Mouse (Mus musculus): ENCODE results near the gene AI661453. TPM values are rescaled to one million over a fixed set of nuclear protein-coding genes. Genes with fewer than 3 reads are reported as not detected.

Gene AI661453
- polyA plus RNA-seq, 1 experiment from 2014 or later = 0.55 TPM

GRCm38 (mm10) chr17:47515180-47515844, 78.9 kb downstream of the AI661453 start:
- no peak for ATAC-seq (ENCODE audit: insufficient number of reproducible peaks, insufficient read depth, low FRiP score, low TSS enrichment, low read depth)
- no peak overlapping the region for H3K4me2 ChIP-seq
- H3K27ac ChIP-seq = no peak overlapping the region
- H3K27me3 ChIP-seq = no peaks in the 10 kb centered on the region
- 83% methylated on average over 7 of the region's 7 CpGs for WGBS
- no peak overlapping the region for H3K9ac ChIP-seq (replicated peaks)
- H3K9me3 ChIP-seq = no peaks in the 10 kb centered on the region
- peaks cover 33% of the 10 kb centered on the region for H3K4me1 ChIP-seq (replicated peaks)
- no peaks in the 10 kb centered on the region for H3K36me3 ChIP-seq
- no peak overlapping the region for H3K4me3 ChIP-seq (replicated peaks)

GRCm38 (mm10) chr17:47516232-47516631, 79.8 kb downstream of the AI661453 start:
- WGBS = 94% methylated on average over 3 of the region's 3 CpGs
- Histone ChIP-seq H3K27me3 (no peaks in the 10 kb centered on the region), H3K4me2 (no peak overlapping the region), H3K27ac (no peak overlapping the region), H3K9me3 (no peaks in the 10 kb centered on the region), H3K4me1 (replicated peaks) (peaks cover 37% of the 10 kb centered on the region), H3K4me3 (replicated peaks) (no peak overlapping the region), H3K9ac (replicated peaks) (no peak overlapping the region), H3K36me3 (no peaks in the 10 kb centered on the region)
- no peak for ATAC-seq (ENCODE audit: insufficient number of reproducible peaks, insufficient read depth, low FRiP score, low TSS enrichment, low read depth)

- H3K27me3 ChIP-seq = no peaks in the 10 kb centered on the region
- H3K9me3 ChIP-seq = no peaks in the 10 kb centered on the region
- peak overlapping the region; percentile 26 for H3K4me2 ChIP-seq
- no peaks in the 10 kb centered on the region for H3K36me3 ChIP-seq
- 32% methylated on average over 8 of the region's 8 CpGs for WGBS
- ATAC-seq (ENCODE audit: insufficient number of reproducible peaks, insufficient read depth, low FRiP score, low TSS enrichment, low read depth) = peak; percentile 23; the same call in 1 of the 2 replicates
- peaks cover 46% of the 10 kb centered on the region for H3K4me1 ChIP-seq (replicated peaks)
- H3K27ac ChIP-seq = peak overlapping the region; percentile 92
- no peak overlapping the region for H3K4me3 ChIP-seq (replicated peaks)
- H3K9ac ChIP-seq (replicated peaks) = peak overlapping the region; percentile 9
Measured at GRCm38 (mm10) chr17:47518205-47518604, 81.8 kb downstream of the AI661453 start.

Other genes with a start within 250 kb of the AI661453 start
- gene Mrps10, start 67.7 kb upstream of the AI661453 start, polyA plus RNA-seq (2016; fragmentation: Nextera tagmentation; extraction: Ambion mirVana) = 75.8 and 77.7 TPM in 2 replicates
- gene Guca1b, start 51.2 kb upstream of the AI661453 start, polyA plus RNA-seq (2016; fragmentation: Nextera tagmentation; extraction: Ambion mirVana) = 0.45 and 0.55 TPM in 2 replicates
- gene Guca1a, start 36.0 kb upstream of the AI661453 start, polyA plus RNA-seq (2016; fragmentation: Nextera tagmentation; extraction: Ambion mirVana) = 0.40 and 0.83 TPM in 2 replicates
- 0.20 and 0.37 TPM in 2 replicates for gene 1700001C19Rik, start 761 bp downstream of the AI661453 start, polyA plus RNA-seq (2016; fragmentation: Nextera tagmentation; extraction: Ambion mirVana)
- 39.0 and 40.3 TPM in 2 replicates for gene Taf8, start 65.7 kb downstream of the AI661453 start, polyA plus RNA-seq (2016; fragmentation: Nextera tagmentation; extraction: Ambion mirVana)
- 323 and 348 TPM in 2 replicates for gene Ccnd3, start 68.4 kb downstream of the AI661453 start, polyA plus RNA-seq (2016; fragmentation: Nextera tagmentation; extraction: Ambion mirVana)
- gene Bysl, start 174.9 kb downstream of the AI661453 start, polyA plus RNA-seq (2016; fragmentation: Nextera tagmentation; extraction: Ambion mirVana) = 28.3 and 28.4 TPM in 2 replicates
- 47.8 and 48.9 TPM in 2 replicates for gene Med20, start 175.0 kb downstream of the AI661453 start, polyA plus RNA-seq (2016; fragmentation: Nextera tagmentation; extraction: Ambion mirVana)
- 2.3 and 2.6 TPM in 2 replicates for gene Gm20517, start 175.0 kb downstream of the AI661453 start, polyA plus RNA-seq (2016; fragmentation: Nextera tagmentation; extraction: Ambion mirVana)
- 8.1 and 8.9 TPM in 2 replicates for gene Usp49, start 194.1 kb downstream of the AI661453 start, polyA plus RNA-seq (2016; fragmentation: Nextera tagmentation; extraction: Ambion mirVana)